Mouse (Mus musculus) embryonic facial prominence, embryonic 13.5 days (tissue): ENCODE data around the gene Gm15023. TPM values are rescaled to one million over a fixed set of nuclear protein-coding genes. Genes with fewer than 3 reads are reported as not detected.
"Not testable (repeated sequence)": the region's sequence is repeated elsewhere in the genome, so short reads cannot be mapped to it uniquely, and the experiment has no call there.

Source experiments
- ATAC-seq: fragments of 200-750 bp; cut with Nextera tagmentation; 2 replicates; pipeline ENCODE4 v1.8.0; 2017; ENCODE audit warnings: low read depth; ENCODE audit not compliant: insufficient number of reproducible peaks, insufficient read depth, low FRiP score, low TSS enrichment
- H3K27ac ChIP-seq: fragments of 300-500 bp; sonication (generic); 2 replicates; pipeline ENCODE4 v1.5.1; 2015; ENCODE audit warnings: moderate library complexity, mild to moderate bottlenecking, inconsistent platforms
- H3K27me3 ChIP-seq: fragments of 300-500 bp; sonication (generic); 2 replicates; pipeline ENCODE4 v1.6.1; 2015; ENCODE audit warnings: mild to moderate bottlenecking, inconsistent platforms
- H3K36me3 ChIP-seq: fragments of 300-500 bp; sonication (generic); 2 replicates; pipeline ENCODE4 v1.6.1; 2015; ENCODE audit warnings: mild to moderate bottlenecking, inconsistent platforms
- H3K4me1 ChIP-seq: fragments of 300-500 bp; sonication (generic); 2 replicates; pipeline ENCODE4 v1.6.1; 2015; ENCODE audit warnings: inconsistent platforms
- H3K4me2 ChIP-seq: fragments of 300-500 bp; sonication (generic); 2 replicates; pipeline ENCODE4 v1.6.1; 2015; ENCODE audit warnings: moderate library complexity, mild to moderate bottlenecking, inconsistent platforms
- H3K4me3 ChIP-seq: fragments of 300-500 bp; sonication (generic); 2 replicates; pipeline ENCODE4 v1.5.1; 2015; ENCODE audit warnings: mild to moderate bottlenecking, inconsistent platforms
- H3K9ac ChIP-seq: fragments of 300-500 bp; sonication (generic); 2 replicates; pipeline ENCODE4 v1.6.1; 2015; ENCODE audit warnings: mild to moderate bottlenecking, inconsistent platforms
- H3K9me3 ChIP-seq: fragments of 300-500 bp; sonication (generic); 2 replicates; pipeline ENCODE4 v1.6.1; 2016; ENCODE audit warnings: inconsistent platforms
- WGBS: fragments of 180-500 bp; shearing (Covaris S2); methylation state at CpG from one replicate; pipeline ENCODE4 v1.1.7; 2015; ENCODE audit warnings: mixed read lengths; 5-methylcytosine and 5-hydroxymethylcytosine counted together
- polyA plus RNA-seq: library from polyadenylated mRNA; unstranded; fragments of >200 nt; fragmentation: Nextera tagmentation; extraction: Ambion mirVana; gene quantifications from 2 replicates; pipeline ENCODE4 v1.2.1, GENCODE M21; 2015

Gene Gm15023
- not detected in 2 replicates for polyA plus RNA-seq

DNA sequence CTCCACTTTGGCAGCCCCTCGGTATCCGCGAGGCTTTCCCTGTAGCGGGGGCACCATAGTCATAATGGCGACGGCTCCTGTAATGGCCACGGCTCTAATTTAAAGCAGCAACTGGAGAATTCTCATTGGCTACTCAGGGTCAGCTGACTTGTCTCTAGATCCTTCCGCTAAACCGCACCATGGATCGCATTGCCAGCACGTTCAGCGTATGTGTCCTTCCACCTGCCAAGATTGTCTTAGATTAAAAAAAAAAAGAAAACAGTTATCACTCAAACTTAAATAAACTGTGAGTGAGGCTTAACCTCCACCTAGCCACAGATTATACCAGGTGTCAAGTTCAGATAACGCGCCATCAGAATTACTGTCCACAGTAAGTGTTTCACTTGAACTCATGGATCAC, at the start of gene Gm15023:
Gene Gm15023 (minus strand): TSS at position 101 of the 400 bp plus-strand sequence.
- H3K36me3 ChIP-seq, H3K9me3 ChIP-seq, H3K4me3 ChIP-seq, H3K4me1 ChIP-seq, ATAC-seq, H3K27me3 ChIP-seq, H3K27ac ChIP-seq, H3K4me2 ChIP-seq, H3K9ac ChIP-seq: not testable (repeated sequence)
- WGBS, result 96% methylated on average over 7 of the region's 14 CpGs

DNA sequence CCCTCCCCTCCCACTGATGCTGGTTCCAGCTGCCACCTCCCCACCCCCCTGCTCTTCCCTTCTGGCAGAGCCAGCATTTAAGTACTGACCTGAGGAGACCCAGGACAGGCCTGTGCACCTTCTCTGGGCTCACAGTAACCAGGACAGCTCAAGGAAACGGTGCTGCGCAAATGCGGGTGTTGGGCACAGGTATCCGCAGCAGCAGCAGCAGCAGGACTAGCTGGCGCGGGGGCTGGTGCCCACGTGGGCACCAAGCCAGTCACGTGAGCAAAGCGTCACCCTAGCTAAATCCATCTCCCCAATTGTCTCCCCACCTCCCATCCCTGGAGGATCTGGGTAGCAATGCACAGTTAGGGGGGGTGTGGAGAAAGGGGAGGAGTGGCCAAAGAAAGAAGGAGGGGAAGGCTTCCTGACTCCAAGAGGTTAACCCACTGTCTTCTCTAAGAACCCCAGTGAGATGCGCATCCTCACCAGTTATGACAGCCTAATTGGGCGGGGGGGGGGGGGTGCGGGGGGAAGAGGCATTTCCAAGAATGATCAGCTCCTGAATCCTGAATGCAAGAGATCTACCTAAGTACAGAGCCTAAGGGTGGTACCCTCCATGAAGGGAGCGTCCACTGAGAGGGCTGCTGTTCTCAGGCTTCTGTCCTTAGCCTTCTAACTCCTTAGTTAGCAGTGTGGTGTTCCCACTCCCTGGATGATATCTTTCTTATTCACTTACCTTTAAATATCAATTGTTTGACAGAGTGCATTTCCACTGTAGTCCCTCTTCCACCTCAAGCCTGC, 33.2 kb upstream of the Gm15023 start, which contains the start of gene Tceal6:
Gene Tceal6 (minus strand): TSS at position 252 of the 786 bp plus-strand sequence.
- H3K4me3 ChIP-seq, result peak within 1 kb of the TSS; percentile 41
- WGBS, result 29% methylated on average over 13 of the region's 13 CpGs
- H3K9ac ChIP-seq, result peak within 1 kb of the TSS; percentile 36; the same call in 1 of the 2 replicates
- no peaks in the 10 kb centered on the region for H3K4me1 ChIP-seq
- H3K36me3 ChIP-seq, result no peaks in the 10 kb centered on the region
- H3K9me3 ChIP-seq, result no peaks in the 10 kb centered on the region
- peak within 1 kb of the TSS; percentile 62 for H3K4me2 ChIP-seq
- H3K27ac ChIP-seq, result no peak within 1 kb of the TSS
- H3K27me3 ChIP-seq, result peaks cover 34% of the 10 kb centered on the region
- ATAC-seq, result 0 out of 2 replicates have a peak, but pooled peaks have one; percentile 48

DNA sequence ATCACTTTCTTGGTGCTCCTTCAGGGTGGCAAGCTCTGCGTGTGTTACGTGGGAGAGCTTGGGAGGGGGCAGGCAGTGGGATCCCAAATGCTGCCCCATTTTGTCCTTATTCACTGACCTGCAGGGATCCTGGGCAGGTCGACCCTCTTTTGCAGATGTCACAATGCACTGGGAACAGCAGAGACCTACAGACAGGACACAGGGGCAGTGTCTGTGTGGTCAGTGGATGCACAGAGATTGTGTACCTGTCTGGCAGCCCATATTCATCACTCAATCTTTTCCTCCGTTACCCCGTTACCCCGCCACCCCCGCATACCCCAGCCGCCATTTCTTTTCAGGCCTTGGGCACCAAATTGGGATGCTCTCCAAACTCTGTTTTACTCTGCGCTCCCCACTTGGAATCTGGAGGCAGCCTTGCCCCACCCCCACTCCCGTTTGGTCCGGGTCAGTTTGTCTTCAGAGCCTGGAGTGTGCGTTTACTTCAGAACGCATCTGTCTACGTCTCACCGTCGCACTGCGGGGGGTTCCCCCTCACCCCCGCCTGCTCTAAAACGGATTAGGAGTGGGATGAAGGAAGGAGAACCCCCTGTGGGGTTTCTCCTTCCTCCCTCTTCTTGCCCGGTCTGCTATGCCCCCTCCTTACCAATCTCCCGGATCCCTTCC, 32.5 kb upstream of the Gm15023 start:
- Histone ChIP-seq H3K4me3 (peak overlapping the region; percentile 41), H3K27me3 (peaks cover 34% of the 10 kb centered on the region), H3K4me2 (peak overlapping the region; percentile 62), H3K9ac (peak overlapping the region; percentile 36; the same call in 1 of the 2 replicates)
- 28% methylated on average over 21 of the region's 21 CpGs for WGBS
- not testable (repeated sequence) for H3K27ac ChIP-seq, H3K9me3 ChIP-seq, H3K36me3 ChIP-seq, ATAC-seq, H3K4me1 ChIP-seq

DNA sequence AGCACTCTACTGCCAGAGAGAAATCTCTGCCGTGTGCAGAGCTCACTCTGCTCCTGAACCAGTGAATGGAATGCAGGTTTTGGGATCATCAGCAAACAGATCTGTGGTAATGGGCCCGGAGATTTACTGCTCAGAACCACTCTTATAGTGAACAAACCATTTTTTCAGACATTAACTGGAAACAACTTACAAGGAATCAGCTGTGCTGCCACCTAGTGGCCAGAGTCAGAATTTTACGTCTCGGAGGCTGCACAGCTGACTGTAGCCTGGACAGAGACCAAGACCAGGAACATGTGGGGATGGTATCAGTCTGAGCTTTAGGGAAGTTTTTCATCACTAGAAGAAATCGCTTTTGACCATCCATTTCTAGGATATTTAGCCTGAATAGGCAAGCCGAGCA, 12.5 kb upstream of the Gm15023 start:
- not testable (repeated sequence) for H3K36me3 ChIP-seq, H3K4me1 ChIP-seq, H3K4me2 ChIP-seq, H3K9ac ChIP-seq, H3K4me3 ChIP-seq, H3K27me3 ChIP-seq, H3K9me3 ChIP-seq, H3K27ac ChIP-seq, ATAC-seq
- WGBS, result no CpG with 5 or more reads among the region's 6 CpGs

DNA sequence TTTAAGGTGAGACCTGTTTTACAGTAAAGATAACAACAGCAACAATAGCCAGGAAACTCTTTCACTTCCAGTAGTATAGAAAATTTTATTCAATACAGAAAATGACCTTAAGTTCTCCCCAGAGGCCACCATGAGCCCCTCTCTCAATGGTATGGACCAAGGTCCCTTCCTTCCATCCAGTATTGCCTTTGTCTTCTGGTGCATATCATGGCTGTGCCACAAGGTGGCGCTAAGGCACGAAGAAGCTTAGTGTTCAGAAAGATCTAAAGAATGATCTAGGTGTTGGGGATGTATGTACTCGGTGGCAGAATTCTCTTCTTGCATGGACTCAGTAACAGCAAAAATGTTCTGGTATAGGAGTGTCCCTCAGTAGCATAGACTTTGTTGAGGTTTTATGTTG, 11.2 kb upstream of the Gm15023 start:
- not testable (repeated sequence) for H3K9me3 ChIP-seq, H3K4me2 ChIP-seq, H3K27me3 ChIP-seq, H3K4me1 ChIP-seq, H3K36me3 ChIP-seq, H3K27ac ChIP-seq, H3K9ac ChIP-seq, ATAC-seq, H3K4me3 ChIP-seq
- WGBS, result no CpG with 5 or more reads among the region's 3 CpGs

Other genes with a start within 250 kb of the Gm15023 start
- 0.90 and 1.0 TPM in 2 replicates for gene Nxf2, start 212.9 kb downstream of the Gm15023 start, polyA plus RNA-seq
- 6.8 TPM in 2 replicates for gene Zmat1, start 168.4 kb downstream of the Gm15023 start, polyA plus RNA-seq
- 10.9 and 16.1 TPM in 2 replicates for gene Tceal6, start 33.1 kb upstream of the Gm15023 start, polyA plus RNA-seq
- gene Pramel3, start 124.7 kb upstream of the Gm15023 start, polyA plus RNA-seq, result not detected in 2 replicates
- not detected in 2 replicates for gene Gm5128, start 195.7 kb upstream of the Gm15023 start, polyA plus RNA-seq